Mouse (Mus musculus) kidney, adult 8-10 months (tissue): ENCODE results near the gene BC049762.

ENCODE experiments used
- DNase-seq, 2 experiments: peaks; one replicate each; pipeline ENCODE4 v3.0.0; 2022

Gene BC049762

DNA sequence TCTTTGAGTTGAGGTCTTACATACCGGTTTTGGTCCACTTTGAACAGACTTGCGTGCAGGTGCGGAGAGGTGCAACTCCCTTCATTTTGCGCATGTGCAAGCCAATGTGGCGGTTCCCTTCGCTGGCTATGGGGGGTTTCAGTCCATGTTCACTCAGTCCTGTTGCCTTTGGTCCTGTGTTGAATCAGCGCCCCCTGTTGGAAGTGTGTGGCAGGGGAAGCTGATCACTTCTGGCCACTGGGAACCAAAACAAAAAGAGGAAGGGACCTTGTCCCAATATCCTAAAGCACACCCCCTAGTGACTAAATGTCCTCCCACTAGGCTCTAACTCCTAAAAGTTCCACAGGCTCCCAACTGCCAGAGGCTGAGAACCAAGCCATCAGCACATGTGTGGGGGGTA lies 48.8 kb downstream of the BC049762 start:
- no peak for DNase-seq

DNA sequence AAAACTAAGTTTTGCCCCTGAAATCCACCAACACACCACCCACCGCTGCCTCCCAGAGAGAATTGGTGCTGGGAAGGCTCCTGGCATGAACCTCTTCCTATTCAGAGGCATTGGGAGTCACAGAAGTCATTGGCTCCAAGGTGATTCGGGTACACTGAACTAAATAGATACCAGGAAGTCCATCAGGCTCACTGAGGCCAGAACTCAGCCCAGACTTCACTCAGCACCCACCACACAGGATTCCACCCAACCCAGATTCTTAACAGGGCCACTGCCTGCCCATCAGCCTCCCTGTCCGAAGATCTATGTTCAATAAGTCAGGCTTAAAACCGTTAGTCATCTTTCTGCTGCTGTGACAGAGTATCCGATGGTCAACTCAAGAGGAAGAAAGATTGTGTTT lies 51.4 kb downstream of the BC049762 start:
- no peak for DNase-seq

GRCm38 (mm10) chr11:51207758-51208157 lies 55.1 kb downstream of the BC049762 start:
- no peak for DNase-seq
